Mouse (Mus musculus): Measurements from ENCODE around the gene Traf1. TPM values are rescaled to one million over a fixed set of nuclear protein-coding genes. Genes with fewer than 3 reads are reported as not detected.

Gene Traf1
- polyA plus RNA-seq, 1 experiment: 6.4 TPM

DNA sequence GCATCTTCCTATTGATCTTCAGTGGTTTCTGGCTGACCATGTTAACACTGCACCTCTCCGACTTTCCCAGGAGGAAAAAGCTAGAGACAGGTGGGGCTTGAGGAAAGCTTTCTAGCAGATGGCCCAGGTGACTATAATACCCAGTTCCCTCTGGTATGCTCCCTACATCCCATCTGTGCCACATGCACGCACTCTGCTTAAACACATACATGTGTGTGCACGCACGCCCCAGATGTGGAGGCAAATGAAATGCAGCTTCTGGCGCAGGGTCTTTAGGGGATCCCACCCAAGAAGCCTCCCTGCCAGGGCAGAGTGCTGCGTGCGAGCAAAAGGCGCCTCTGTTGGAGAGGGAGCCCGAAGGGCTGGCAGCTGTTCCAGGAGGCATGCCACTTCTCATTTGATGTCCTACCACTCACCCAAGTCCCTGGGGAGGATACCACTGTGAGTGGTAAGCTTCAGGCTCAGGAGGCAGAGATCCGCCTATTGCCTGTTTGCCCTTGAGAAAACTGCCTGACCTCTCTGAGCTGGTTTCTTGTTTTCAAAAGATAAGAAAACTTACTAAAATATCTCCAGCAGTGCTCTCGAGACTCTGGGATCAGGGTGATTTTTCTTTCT is 20.4 kb downstream of the Traf1 start:
- DNase-seq (ENCODE audit: low read depth): no peak

DNA sequence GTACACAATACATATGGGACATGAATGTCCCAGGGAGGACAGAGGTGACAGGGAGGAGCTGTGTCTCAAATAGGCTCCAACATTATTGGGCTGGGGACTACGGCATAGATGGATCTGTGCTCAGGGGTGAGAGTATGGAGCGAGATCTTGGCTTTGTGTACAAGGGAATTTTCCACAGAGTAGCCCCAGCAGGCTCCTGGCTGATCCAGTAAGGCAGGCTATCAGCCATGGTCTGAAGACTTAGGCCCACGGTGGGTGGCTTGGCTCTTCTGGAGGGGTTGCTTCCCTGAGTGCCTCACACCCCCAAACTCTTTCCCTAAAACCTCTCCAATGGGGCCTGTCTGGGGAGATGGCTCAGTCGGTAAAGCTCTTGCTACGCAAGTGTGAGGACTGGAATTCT is 21.3 kb downstream of the Traf1 start:
- no peak for DNase-seq (ENCODE audit: low read depth)

DNA sequence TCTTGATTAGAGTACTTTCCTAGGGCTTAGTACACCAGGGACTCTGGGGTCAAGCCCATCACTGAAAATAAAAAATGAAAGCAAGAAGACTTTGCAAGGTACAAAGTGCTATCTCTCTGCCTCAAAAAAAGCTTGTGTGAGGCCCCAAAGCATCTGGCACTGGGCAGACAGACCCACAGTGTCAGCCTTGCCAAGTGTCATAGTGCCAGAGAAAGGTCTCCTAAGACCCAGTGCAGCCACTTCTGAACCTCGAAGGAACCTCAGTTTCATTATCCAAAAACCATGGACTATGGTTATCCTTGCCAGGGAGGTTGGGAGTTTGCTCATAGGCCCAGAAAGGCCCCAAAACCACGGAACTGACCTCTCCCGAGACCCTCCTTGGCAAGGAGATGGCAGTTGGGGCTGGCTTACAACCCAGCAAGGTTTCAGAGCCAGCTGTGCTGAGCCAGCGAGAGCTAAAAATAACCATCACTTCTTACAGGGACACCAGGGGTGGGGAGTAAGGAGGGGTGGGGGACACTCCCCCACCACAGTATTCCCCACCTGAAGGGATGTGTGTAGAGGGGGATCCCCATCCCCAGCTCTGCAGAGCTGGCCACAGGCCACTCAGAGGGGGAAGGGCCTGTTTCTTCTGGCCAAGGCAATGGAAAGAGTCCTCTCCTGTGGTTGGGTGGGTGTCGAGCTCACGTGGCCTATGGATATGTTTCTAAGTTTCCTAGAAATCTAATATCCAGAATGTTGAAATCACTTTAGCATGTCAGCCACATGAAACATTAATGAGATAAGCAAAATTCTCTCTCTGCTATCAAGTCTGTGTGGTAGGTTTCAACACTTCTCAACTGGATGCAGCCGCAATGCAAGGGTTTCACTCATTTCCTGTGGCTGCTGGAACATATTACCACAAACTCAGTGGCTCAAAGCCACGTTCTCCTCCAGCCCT is 23.0 kb downstream of the Traf1 start:
- no peak for DNase-seq (ENCODE audit: low read depth)

DNA sequence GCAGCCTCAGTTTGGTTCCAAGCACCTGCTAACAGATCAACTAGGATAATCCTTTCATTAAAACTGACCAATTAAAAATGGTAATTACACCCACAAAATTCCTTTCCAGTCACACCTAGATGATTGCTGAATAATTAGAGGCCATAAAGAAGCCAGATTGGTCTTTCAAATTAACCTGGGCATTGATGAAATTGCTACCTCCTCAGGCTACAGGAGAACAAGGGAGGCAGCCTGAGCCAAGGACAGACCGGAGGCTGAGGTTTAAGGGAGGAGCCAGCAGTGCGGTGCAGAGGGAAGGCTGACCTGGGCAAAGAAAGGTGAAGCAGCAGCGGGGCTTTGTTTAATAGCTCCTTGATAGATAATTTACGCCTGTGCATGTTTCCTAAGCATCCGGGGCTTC is 24.1 kb downstream of the Traf1 start:
- DNase-seq (ENCODE audit: low read depth): peak; percentile 55

DNA sequence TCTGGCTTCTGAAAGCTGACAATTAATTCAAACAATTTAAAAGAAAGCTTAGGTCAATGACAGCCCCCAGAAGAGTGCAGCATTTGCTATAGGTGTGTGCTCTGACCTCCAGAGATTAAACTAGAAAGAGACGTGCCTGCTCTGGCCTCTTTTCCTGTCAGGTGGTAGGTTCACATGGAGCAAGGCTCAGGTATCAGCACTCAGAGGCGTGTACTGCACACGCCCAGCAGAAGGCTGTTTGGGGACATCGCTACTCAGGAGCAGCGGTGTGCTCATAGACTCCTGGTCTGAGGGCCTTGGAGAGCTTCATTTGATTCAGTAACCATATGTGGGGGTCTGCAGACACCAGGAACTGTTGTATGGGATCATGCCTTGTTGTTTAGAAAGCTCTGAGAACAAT is 34.3 kb downstream of the Traf1 start:
- no peak for DNase-seq (ENCODE audit: low read depth)

DNA sequence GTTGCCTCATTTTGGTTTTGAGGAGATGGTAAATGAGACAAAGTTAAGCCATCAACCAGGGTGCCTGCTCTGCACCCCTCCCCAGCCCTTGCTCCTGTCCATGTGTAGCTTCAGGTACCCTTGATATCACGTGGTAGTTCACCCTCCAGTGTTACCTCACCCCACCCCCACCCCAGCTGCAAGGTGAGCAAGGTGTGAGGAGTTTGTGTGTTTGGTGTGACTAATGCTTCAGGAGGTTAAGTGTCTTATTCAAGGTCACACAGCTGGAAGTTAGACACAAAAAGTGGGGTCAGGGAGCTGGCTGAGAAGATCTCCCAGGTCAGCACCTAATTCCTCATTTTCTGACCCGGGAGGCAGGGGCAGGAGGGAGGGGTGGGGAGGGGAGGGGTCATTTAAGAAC is 38.8 kb downstream of the Traf1 start:
- no peak for DNase-seq (ENCODE audit: low read depth)

DNA sequence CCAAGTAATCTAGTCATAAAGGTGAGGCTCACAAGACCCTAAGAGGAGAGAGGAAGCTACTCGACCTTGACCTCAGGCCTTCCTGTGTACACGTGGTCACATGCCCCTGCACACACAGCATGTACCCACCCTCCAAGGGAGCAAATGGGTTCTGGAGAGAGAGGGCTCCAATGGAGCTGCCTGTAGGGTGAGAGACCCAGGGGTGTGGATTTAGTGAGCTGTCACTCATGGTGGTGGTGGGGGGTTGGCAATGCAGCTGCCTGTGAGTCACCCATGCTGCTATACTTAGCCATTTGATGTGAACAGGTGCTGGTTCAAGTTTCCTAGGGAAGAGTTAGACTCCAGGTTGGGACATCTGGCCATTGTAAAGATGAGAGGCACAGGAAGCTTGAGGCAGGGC is 41.4 kb downstream of the Traf1 start:
- DNase-seq (ENCODE audit: low read depth): no peak

DNA sequence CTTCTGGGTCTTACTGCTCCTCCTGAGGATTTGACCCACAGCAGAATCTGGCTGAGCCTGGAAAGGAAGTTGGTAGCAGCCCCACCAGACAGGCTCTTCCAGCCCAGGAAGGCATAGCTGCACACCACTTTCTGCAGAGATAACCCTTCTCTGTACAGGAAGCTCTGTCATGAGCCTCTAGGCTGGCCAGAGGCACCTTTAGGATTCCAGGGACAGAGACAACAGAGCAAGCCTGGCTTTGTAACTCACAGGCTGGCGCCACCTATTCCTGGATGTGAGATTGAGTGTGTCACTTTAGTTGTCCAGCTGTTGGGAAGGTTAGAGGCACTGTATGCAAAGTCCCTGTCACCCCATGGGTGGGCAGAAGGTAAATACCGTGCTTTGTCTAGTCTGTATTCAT is 46.5 kb downstream of the Traf1 start:
- no peak for DNase-seq (ENCODE audit: low read depth)

DNA sequence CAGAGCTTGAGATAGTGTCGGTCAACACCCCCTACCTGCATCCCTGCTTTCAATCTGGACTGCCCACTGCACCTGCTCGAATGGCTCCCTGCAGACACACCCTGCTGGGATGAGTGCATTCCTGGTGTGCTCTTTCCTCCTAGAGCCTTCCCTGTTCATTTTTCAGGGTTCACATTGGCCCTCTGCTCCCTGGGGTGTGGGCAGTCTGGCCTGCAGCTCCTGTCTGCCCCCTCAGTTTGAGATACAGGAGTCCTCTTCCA is 46.8 kb downstream of the Traf1 start:
- no peak for DNase-seq (ENCODE audit: low read depth)

DNA sequence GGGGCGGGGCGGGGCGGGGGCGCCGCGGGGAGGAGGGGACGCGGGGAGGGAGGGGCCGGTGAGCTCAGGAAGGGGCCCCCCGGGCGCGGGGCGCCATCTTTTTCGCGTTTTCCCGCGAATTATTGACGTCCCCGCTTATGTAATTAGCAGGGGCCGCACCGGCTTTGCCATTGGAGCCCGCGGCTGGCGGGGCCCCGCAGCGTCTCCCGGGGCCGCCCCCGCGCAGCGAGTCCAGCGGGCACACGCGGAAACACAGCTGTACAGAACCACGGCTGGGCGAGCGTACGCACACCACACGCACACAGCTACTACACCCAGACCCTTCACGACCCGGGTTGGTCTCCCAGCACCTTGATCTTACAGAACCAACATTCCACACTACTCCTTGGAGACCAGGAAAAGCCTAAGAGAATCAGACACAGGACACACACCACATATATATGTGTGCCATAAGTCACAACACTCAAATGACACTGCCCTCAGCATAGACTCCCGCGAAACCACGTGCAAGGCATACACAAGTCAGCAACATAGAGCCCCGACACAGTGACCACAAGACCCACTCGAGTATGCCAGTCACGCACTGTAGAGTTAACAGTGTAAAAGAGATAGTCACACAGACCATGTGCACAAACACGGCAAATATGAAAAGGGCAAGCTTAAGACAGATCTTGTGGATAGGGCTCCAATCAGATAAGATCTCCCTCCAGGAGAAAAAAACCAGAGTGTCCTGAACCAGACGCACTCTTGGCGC is 47.3 kb downstream of the Traf1 start:
- no peak for DNase-seq (ENCODE audit: low read depth)

DNA sequence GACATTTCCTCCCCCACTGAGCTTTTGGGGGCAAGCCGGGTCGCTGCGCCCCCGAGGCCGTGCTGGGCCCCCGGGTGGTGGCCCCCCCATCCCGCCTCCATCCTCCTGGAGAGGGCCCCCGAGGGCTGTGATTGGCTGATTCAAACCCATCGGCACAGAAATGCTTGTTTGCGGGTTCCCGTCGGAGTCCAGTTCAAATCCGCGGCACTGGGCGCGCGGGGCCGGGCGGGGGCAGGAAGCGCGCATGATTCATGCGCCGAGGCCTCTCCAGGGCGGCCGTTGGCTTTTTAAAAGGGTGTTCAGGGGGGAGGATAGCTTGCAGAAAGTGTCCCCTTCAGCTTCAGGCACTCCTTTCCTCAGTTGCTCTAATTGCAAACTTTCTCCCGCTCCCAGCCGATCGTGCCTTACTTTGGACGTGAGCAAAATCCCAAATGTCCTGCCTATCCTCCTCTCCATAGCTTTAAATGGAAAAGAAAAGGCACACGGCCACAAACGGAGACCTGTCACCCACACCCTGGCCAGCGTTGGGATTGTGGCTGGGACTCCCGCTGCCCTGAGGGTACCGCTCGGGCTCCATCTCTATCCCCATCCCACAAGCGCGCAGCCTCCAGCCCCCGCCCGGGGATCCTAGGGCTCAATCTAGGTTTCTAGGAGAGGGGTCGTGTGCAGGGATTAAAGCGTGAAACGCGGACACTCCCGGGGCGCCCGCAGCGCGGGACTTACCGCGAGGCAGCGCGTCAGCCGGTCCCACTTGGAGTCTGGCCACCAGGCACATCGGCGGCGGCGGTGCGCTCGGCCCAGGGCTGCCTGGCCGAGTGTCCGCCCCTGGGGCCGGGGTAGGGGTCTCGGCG is 48.1 kb downstream of the Traf1 start, which contains the start of gene Phf19:
Gene Phf19, minus strand, starts transcription at position 809 of the 851 bp plus-strand sequence.
- DNase-seq (ENCODE audit: low read depth): no peak

DNA sequence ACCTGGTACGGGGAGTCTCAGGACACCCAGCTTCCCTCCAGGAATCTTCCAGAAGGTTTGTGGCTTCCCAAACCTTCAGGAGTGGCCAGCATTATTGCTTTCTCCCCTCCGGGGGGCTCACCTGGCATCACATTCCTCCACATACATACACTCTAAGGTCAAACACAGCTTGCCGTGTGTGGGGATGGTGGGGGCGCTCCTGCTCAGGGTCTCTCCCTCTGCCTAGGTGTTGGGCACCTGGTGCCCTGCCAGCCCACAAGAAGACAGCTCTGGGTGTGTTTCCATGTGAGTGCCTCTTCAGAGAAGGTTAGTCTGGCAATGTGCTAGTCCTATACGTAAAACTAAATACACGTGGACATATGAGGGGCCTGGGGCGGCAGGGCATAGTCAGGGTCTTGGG is 49.0 kb downstream of the Traf1 start:
- no peak for DNase-seq (ENCODE audit: low read depth)

DNA sequence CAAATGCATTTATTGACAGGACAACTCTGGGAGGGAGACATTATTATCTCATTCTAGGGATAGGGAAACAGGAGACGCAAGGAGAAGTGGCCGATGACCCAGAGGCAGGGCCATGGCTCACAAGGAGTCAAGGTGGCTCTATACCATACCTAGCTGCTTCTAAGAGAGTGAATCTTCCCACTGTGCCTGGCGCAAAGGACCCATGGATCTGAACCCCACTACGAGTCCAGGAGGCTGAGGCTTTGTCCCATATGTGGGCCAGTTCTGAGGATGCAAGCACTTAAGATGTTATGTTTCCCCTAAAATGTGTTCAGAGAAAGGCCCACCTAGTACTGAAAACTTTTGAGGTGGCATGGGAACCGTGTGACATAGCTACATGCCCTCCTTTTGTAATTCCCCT is 49.7 kb downstream of the Traf1 start:
- no peak for DNase-seq (ENCODE audit: low read depth)

DNA sequence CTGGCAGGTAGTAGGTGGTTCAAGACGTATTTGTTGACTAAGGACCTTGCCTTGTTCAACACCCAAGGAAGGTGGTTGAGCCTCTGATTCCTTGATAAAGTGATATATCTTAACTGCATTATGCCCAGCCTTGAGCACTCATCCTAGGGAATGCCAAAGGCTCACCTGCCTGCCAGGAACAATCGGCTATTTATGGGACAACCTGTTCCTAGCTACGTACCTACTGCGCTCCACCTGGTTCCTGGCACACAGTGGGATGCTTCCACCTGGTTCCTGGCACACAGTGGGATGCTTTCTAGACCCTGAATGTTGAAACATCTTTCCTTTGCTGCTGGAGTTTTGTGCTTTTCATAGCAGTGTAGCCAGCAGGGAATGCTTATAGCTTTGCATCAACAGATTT is 51.9 kb downstream of the Traf1 start:
- no peak for DNase-seq (ENCODE audit: low read depth)

DNA sequence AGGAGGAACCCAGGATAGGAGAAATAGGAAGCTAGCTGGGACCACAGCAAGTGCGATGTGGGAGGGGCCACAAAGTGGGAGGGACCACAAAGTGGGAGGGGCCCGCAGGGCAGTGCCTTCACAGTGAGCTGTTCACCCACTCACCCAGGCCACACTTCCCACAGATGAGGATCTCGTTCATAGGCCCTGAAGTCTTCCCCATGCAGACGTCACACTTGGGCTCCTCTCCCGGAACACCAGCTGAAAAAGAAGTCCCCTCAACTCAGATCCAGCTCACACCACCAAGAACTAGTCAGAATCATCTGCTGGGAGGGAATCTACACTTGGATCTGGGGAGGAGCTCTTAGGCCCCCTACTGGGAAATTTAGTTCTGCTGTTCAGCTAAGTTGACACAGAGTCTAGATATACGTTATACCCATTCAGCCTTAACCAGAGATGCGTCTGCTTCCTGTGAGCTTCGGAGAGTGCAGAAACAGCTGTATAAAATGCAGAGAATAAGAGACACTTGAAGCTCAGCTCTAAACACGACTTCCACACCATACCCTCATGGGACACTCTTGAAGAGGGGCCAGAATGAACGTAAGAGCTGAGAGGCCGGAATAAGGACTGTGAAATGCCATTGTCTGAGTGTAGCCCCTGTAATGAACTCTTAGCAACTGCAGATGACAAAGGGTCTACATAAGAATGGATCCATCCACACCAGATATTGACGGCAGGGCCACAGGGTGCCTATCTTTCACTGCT is 54.5 kb downstream of the Traf1 start:
- DNase-seq (ENCODE audit: low read depth): no peak

DNA sequence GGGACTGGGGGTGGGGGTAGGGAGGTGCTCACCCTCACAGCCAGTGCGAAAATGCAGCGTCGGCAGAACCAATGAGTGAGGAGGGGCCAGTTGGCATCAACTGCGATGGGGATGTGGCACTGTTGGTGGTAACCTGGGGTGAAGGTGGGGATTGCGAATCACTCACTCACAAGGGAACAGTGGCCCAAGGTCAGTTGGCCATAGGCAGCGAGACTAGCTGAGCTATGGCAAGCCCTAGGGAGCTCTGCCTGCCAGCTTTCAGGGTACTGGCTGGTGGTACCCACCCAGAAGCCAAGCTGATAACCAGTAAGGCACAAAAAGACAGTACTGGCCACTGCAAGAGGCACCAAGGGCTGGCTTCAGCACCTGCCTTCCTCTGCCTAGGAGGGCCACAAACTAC is 55.1 kb downstream of the Traf1 start:
- no peak for DNase-seq (ENCODE audit: low read depth)

DNA sequence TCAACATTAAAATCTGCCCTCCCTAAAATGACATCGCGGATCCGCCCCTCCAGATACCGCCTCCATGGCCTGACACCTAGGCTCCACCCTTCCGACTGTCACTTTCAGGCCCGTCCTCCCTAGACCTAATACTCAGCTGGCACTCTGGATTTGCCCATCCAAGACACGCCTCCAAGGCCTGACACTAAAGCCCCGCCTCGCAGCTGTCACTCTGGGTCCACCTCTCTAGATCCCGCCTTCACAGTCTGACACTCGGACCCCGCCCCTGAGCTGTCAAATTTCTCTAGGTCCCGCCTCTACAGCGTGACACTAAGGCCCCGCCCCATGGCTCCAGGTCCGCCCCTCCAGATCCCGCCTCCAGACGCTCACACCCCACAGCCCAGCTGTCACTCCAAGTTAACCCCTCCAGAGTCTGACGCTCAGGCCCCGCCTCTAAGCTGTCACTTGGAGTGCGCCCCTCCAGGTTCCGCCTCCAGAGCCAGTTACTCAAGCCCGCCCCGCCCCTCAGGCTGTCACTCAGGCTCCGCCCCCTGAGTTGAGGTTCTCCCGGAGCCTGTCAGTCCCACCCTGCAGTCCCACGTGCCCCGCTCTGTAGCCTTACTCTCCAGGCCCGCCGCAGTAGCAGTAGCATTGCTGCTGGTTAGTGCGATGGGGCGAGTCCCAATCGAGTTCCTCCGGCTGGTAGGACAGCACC is 56.6 kb downstream of the Traf1 start:
- peak; percentile 95 for DNase-seq (ENCODE audit: low read depth)

DNA sequence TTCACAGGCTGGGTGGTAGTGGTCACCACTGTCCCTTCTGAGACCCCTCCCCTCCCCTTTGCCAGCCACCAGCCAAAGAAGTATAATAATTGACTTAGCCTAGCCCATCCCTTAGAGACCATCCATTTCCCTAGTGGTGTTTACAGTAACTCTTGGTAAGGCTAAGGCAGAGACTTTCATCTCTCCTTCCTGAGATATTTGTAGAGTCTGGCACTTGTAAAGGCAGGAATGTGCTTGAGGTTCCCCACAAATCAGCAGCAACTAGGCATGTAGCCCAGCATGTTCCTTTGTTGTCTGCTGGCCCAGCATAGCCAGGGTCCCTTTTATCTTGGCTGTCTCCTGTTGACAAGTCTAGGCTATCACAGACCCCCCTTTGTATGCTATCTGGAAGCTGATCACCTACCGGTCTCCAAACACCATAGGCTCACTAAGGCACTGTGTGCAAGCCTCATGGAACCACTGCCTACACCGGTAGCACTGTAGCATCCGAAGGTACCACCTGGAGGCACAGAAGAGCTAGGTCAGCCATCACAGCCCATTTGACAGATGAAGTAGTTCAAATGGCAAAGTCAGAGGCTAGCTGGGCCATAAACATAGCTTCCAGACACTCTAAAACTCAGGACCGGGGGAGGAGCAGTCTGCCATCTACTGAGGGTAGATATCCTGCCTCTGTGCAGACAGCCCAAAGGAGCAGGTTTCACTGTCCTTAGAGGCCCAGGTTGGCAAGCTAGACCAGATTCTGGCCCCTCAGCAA is 57.7 kb downstream of the Traf1 start:
- no peak for DNase-seq (ENCODE audit: low read depth)

DNA sequence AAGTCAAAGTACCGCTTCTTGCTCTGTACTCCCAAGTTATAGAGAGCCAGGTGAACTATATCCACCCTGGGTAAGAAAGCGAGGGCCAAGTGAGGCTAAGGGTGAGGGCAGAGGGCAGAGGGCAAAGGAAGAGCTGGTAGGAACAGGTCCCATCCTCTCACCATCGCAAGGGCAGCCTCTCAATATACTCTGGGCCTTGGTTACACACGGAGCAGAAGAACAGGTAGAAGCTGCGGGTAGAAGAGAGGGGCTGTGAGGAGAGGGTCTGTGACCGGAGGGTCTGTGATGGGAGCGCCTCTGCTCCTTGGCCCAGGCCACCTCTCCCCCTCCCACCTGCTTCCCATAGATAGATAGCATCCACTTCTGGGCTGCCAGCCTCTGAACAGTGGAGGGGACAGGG is 58.4 kb downstream of the Traf1 start:
- no peak for DNase-seq (ENCODE audit: low read depth)

DNA sequence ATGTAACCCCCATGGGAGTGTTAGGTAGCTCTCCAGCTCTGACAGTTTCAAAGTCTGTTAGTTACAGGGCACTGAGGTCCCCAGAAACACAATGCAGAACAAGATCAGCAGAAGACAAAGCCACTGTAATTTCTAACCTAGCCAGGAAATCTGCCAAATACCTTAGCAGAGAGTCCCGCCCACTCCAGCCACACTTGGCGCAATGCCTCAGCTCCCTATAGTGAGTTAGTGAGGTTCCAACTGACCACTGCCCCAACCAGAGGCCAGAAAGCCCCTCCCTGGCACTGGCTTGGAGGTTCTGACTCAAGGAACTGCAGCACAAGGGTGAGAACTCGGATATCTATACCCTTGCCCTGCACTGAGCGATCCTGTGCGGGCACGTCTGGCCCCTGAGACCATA is 58.8 kb downstream of the Traf1 start:
- DNase-seq (ENCODE audit: low read depth): no peak

Measured in gonadal fat pad, adult 2 months (tissue).